Mouse (Mus musculus) layer of hippocampus, adult 8-10 months (tissue): ENCODE results near the gene Nxt2. TPM values are rescaled to one million over a fixed set of nuclear protein-coding genes. Genes with fewer than 3 reads are reported as not detected.
"Not testable (repeated sequence)": the region's sequence is repeated elsewhere in the genome, so short reads cannot be mapped to it uniquely, and the experiment has no call there.

Source experiments
- DNase-seq, 2 experiments: peaks; one replicate each; pipeline ENCODE4 v3.0.0; 2022; ENCODE audit warnings: low spot score in 2 of 2
- total RNA-seq, 4 experiments: library from RNA; stranded (reverse); gene quantifications; 2 replicates each; pipeline ENCODE4 v1.2.4; 2022

The Nxt2 gene
- total RNA-seq = 10 to 100 TPM; 30.4 to 35.8 (median 33.8) TPM

- DNase-seq = no peak
Measured at GRCm38 (mm10) chrX:142226542-142226941, at the start of gene Nxt2. Gene Nxt2 (plus strand): TSS chrX:142226770.

GRCm38 (mm10) chrX:142176981-142177380 is 49.6 kb upstream of the Nxt2 start:
- DNase-seq = no peak

GRCm38 (mm10) chrX:142182026-142182425 is 44.5 kb upstream of the Nxt2 start:
- no peak for DNase-seq

- peak; percentile 10 to 38 for DNase-seq
Measured at GRCm38 (mm10) chrX:142189023-142189703, 37.4 kb upstream of the Nxt2 start.

- DNase-seq = no peak
Measured at GRCm38 (mm10) chrX:142190355-142190754, 36.2 kb upstream of the Nxt2 start.

- DNase-seq = peak; percentile 3 to 20
Measured at GRCm38 (mm10) chrX:142194420-142194819, 32.1 kb upstream of the Nxt2 start.

- no peak for DNase-seq
Measured at GRCm38 (mm10) chrX:142195551-142195950, 31.0 kb upstream of the Nxt2 start.

GRCm38 (mm10) chrX:142196831-142197230 is 29.7 kb upstream of the Nxt2 start, which contains the start of gene Gucy2f:
Gene Gucy2f (minus strand): TSS chrX:142196931.
- no peak for DNase-seq

GRCm38 (mm10) chrX:142200295-142200694 is 26.3 kb upstream of the Nxt2 start:
- peak; percentile 19 to 26 for DNase-seq

GRCm38 (mm10) chrX:142227398-142228054 is 956 bp downstream of the Nxt2 start:
- DNase-seq = no peak

GRCm38 (mm10) chrX:142228055-142228768 is 1.6 kb downstream of the Nxt2 start:
- peak; percentile 56 to 58 for DNase-seq

GRCm38 (mm10) chrX:142228769-142229158 is 2.2 kb downstream of the Nxt2 start:
- no peak for DNase-seq

- not testable (repeated sequence) for DNase-seq
Measured at GRCm38 (mm10) chrX:142236146-142236545, 9.6 kb downstream of the Nxt2 start.

GRCm38 (mm10) chrX:142237101-142237500 is 10.5 kb downstream of the Nxt2 start:
- DNase-seq = no peak

GRCm38 (mm10) chrX:142245682-142246327 is 19.2 kb downstream of the Nxt2 start:
- DNase-seq = no peak

- no peak for DNase-seq
Measured at GRCm38 (mm10) chrX:142250008-142250736, 23.6 kb downstream of the Nxt2 start.

- DNase-seq = no peak
Measured at GRCm38 (mm10) chrX:142276031-142276430, 49.5 kb downstream of the Nxt2 start.

- no peak for DNase-seq
Measured at GRCm38 (mm10) chrX:142276573-142276972, 50.0 kb downstream of the Nxt2 start.

GRCm38 (mm10) chrX:142285905-142286304 is 59.3 kb downstream of the Nxt2 start:
- no peak for DNase-seq
